Mouse (Mus musculus): ENCODE results near the gene Armc3.

The Armc3 gene

GRCm38 (mm10) chr2:19198452-19199365 is at the start of gene Armc3:
Gene Armc3 (plus strand): TSS chr2:19199302.
- peak; percentile 52 for DNase-seq (ENCODE audit: low spot score)

GRCm38 (mm10) chr2:19152687-19153086 is 46.4 kb upstream of the Armc3 start:
- DNase-seq (ENCODE audit: low spot score) = no peak

- no peak for DNase-seq (ENCODE audit: low spot score)
These were observed 42.9 kb upstream of the Armc3 start for GRCm38 (mm10) chr2:19156176-19156575.

- DNase-seq (ENCODE audit: low spot score) = no peak
These were observed 39.6 kb upstream of the Armc3 start for GRCm38 (mm10) chr2:19159539-19159938.

- no peak for DNase-seq (ENCODE audit: low spot score)
These were observed 38.6 kb upstream of the Armc3 start for GRCm38 (mm10) chr2:19160368-19161114.

- DNase-seq (ENCODE audit: low spot score) = no peak
These were observed 34.9 kb upstream of the Armc3 start for GRCm38 (mm10) chr2:19164234-19164633.

- no peak for DNase-seq (ENCODE audit: low spot score)
These were observed 22.3 kb upstream of the Armc3 start for GRCm38 (mm10) chr2:19176827-19177236.

- no peak for DNase-seq (ENCODE audit: low spot score)
These were observed 308 bp downstream of the Armc3 start for GRCm38 (mm10) chr2:19199366-19199853.

- no peak for DNase-seq (ENCODE audit: low spot score)
These were observed 1.0 kb downstream of the Armc3 start for GRCm38 (mm10) chr2:19200112-19200511.

- DNase-seq (ENCODE audit: low spot score) = no peak
These were observed 2.6 kb downstream of the Armc3 start for GRCm38 (mm10) chr2:19201682-19202081.

GRCm38 (mm10) chr2:19234305-19234704 is 35.2 kb downstream of the Armc3 start:
- no peak for DNase-seq (ENCODE audit: low spot score)

GRCm38 (mm10) chr2:19235193-19235592 is 36.1 kb downstream of the Armc3 start:
- DNase-seq (ENCODE audit: low spot score) = no peak

- DNase-seq (ENCODE audit: low spot score) = no peak
These were observed 36.5 kb downstream of the Armc3 start for GRCm38 (mm10) chr2:19235614-19236013.

- no peak for DNase-seq (ENCODE audit: low spot score)
These were observed 39.7 kb downstream of the Armc3 start for GRCm38 (mm10) chr2:19238771-19239170.

- DNase-seq (ENCODE audit: low spot score) = peak; percentile 7
These were observed 50.5 kb downstream of the Armc3 start for GRCm38 (mm10) chr2:19249611-19250010.

GRCm38 (mm10) chr2:19255037-19255436 is 55.9 kb downstream of the Armc3 start:
- no peak for DNase-seq (ENCODE audit: low spot score)

- no peak for DNase-seq (ENCODE audit: low spot score)
These were observed 58.2 kb downstream of the Armc3 start for GRCm38 (mm10) chr2:19257255-19257654.

GRCm38 (mm10) chr2:19260399-19260798 is 61.3 kb downstream of the Armc3 start:
- DNase-seq (ENCODE audit: low spot score) = no peak

- no peak for DNase-seq (ENCODE audit: low spot score)
These were observed 64.3 kb downstream of the Armc3 start for GRCm38 (mm10) chr2:19263375-19263774.

GRCm38 (mm10) chr2:19265834-19266233 is 66.7 kb downstream of the Armc3 start:
- DNase-seq (ENCODE audit: low spot score) = no peak

GRCm38 (mm10) chr2:19267396-19267795 is 68.3 kb downstream of the Armc3 start:
- DNase-seq (ENCODE audit: low spot score) = no peak

- no peak for DNase-seq (ENCODE audit: low spot score)
These were observed 70.9 kb downstream of the Armc3 start for GRCm38 (mm10) chr2:19269955-19270354.

GRCm38 (mm10) chr2:19270709-19271120 is 71.6 kb downstream of the Armc3 start:
- no peak for DNase-seq (ENCODE audit: low spot score)

Data from testis, postnatal 14 days (tissue).